Mouse (Mus musculus): ENCODE results near the gene Lcn2. TPM values are rescaled to one million over a fixed set of nuclear protein-coding genes. Genes with fewer than 3 reads are reported as not detected.

The Lcn2 gene
- total RNA-seq, 2 experiments from 2014 or later: 2.6 to 4.7 TPM

- no peak for DNase-seq
- intact Hi-C loops (cut with DNase I; ENCODE audit: low total_unique reads): no loop called here
Observed at GRCm38 (mm10) chr2:32416556-32416955, 28.5 kb upstream of the Lcn2 start.

- intact Hi-C loops (cut with DNase I; ENCODE audit: low total_unique reads): no loop called here
- DNase-seq: no peak
Observed at GRCm38 (mm10) chr2:32415801-32416200, 27.7 kb upstream of the Lcn2 start.

DNA sequence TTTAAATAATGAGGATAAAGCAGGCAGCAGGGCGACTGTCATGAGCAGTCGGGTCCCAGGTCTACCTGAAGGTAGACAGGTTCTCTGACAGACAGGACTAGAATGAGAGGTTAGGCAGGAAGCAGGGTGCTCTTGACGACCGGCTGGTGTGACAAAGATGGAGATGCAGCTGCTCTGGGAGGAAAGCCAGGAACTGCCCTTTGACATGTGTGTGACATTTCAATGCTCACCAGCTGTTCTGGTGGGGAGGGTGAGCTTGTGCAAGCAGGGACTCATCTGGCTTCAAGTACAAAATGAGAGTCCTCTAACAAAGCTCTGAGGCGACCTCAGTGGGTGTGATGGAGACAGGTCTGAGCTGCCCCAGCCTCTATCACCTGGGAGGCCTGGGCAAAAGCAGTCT lies 25.9 kb upstream of the Lcn2 start:
- intact Hi-C loops (cut with DNase I; ENCODE audit: low total_unique reads): no loop called here
- DNase-seq: peak; percentile 64

- intact Hi-C loops (cut with DNase I; ENCODE audit: low total_unique reads): no loop called here
- no peak for DNase-seq
Observed at GRCm38 (mm10) chr2:32412742-32413531, 24.9 kb upstream of the Lcn2 start.

DNA sequence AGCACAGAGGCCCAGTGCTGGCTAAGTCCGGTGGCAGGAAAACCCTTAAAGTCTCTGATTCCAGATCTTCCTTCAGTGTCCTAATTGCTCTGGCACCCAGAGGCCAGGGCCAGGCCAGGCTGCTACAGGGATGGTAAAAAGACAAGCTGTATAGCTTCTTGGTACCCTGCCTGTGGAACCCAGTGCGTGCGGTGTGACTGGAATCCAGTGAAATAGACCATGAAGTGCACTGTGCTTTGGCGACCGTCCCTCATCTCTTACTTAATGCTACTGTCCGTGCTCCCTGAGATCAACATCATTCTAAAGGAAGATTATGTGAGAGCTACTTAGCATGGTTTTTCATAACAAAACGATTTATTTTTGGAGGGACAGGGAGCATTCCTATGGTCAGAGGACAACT lies 23.4 kb upstream of the Lcn2 start:
- intact Hi-C loops (cut with DNase I; ENCODE audit: low total_unique reads): no loop called here
- no peak for DNase-seq

- DNase-seq: no peak
- intact Hi-C loops (cut with DNase I; ENCODE audit: low total_unique reads): no loop called here
Observed at GRCm38 (mm10) chr2:32408429-32409424, 20.7 kb upstream of the Lcn2 start.

GRCm38 (mm10) chr2:32407144-32407824 lies 19.2 kb upstream of the Lcn2 start:
- no peak for DNase-seq
- intact Hi-C loops (cut with DNase I; ENCODE audit: low total_unique reads): loop anchor here (2.0 kb wide), 1 partner anchor 78 kb away; no protein-coding TSS in a partner anchor

DNA sequence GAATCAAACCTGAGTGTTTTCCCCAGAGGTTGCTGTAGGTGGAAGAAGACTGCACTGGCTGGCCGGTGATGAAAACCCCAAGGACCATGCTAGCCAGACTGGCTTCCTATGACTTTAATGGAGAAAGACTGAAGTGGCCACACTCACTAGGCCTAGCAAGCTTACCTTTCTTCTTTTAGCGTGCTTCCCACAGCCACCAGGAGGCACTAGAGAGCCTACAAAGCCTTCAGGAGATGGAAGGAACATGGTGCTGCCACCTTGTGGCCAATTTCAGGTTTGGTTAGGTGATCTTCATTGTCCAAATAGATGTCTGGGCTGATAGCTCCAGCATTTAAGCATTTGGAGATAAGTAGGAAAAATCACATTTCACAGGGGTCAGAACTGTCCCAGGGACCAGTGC lies 16.6 kb upstream of the Lcn2 start:
- DNase-seq: peak; percentile 92
- intact Hi-C loops (cut with DNase I; ENCODE audit: low total_unique reads): no loop called here

DNA sequence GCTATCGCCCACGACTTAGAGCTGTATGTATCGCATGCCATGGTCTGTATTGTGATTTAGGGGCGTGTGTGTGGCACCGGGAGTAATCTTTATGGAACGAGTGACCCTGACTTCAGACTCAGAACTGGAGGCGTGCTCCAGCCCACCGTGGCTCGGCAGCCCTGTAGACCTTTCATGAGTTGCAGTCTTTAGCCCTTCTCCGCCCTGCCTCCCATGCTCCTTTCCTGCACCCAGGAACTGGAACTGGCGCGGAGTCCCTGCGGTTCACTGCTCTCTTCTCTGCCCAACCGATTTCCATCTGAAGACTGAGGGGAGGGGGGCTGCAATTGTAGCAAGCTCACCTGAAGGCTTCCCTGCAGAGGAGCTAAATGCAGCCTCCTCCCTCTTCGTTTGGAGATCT lies 8.6 kb upstream of the Lcn2 start:
- intact Hi-C loops (cut with DNase I; ENCODE audit: low total_unique reads): no loop called here

DNA sequence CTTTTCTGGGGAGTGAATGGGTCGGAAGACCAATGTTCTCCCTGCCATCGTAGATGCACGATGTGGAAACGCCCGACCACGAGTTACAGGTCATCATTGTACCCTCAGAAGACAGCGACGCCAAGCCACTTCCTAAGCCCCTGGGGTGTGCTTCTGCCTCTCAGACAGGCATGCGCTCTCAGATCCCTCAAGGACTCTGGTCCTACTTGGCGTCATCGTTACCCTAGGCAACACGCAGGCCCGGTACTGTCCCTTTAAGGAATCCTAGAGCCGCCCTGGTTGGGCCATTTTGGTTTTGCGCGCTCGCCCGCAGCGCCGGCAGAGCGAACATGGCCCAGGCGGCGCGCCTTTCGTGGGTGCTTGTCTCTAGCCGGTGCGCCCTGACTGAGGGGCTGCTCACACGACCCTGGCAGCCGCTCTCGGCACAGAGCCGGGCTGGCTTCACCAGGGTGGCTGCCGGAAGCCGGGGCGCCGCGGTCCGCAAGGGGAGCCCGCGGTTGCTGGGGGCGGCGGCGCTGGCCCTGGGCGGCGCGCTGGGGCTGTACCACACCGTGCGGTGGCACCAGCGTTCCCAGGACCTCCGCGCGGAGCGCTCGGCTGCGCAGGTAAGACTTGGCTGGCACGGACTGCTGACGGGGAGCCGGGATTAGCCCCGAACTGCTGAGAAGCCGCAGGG lies 8.0 kb upstream of the Lcn2 start:
- intact Hi-C loops (cut with DNase I; ENCODE audit: low total_unique reads): no loop called here
- DNase-seq: peak; percentile 90

More for the DNA sequence above, 8.6 kb upstream of the Lcn2 start:
- no peak for DNase-seq

DNA sequence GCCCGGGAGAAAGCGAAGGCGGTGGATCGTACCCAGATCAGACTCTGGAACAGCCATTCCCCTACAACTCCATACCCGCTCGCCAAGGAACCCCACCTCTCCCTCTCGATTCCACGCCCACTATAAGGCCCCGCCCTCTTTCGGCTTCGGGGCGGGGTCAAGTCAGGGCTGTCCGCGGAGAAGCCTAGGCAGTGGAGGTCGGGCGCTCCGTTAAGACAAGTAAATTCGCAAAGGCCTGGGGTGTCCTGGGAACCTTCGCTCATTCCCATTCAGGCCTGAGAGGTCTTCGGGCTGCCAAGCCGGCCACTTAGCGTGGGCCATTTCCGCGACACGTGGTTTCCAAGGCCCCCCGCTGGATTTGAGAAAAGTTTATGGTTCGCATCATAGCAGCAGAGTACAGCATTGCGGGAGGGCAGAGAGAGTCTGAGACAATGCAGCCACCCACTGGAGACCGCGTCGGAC lies 7.5 kb upstream of the Lcn2 start, which contains the start of gene Ptges2:
TSS of gene Ptges2 (plus strand) at position 413 of the 462 bp plus-strand sequence.
- intact Hi-C loops (cut with DNase I; ENCODE audit: low total_unique reads): no loop called here
- peak; percentile 89 for DNase-seq

- intact Hi-C loops (cut with DNase I; ENCODE audit: low total_unique reads): no loop called here
- no peak for DNase-seq
Observed at GRCm38 (mm10) chr2:32394973-32395372, 6.9 kb upstream of the Lcn2 start.

- DNase-seq: no peak
- intact Hi-C loops (cut with DNase I; ENCODE audit: low total_unique reads): no loop called here
Observed at GRCm38 (mm10) chr2:32392063-32392462, 4.0 kb upstream of the Lcn2 start.

DNA sequence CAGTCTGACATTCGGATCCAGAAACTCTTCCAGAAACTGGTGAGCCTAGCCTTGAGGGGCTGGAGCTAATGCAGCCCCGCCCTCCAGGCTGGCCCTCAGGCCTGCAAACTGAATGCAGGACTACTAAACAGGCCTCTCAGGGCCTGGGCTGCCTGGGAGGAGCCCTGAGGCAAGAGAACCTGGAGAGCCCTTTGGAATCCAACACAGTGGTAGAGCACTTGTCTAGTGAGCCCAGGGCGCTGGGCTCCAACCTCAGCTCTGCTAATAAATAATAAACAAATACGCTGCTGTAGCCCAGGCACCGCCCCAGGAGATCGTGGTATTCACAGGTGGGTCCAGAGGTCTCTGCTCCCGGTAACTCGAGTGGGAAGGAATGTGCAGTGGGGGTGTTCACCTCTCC lies 2.8 kb upstream of the Lcn2 start:
- intact Hi-C loops (cut with DNase I; ENCODE audit: low total_unique reads): no loop called here
- no peak for DNase-seq

GRCm38 (mm10) chr2:32389157-32389556 lies 1.1 kb upstream of the Lcn2 start:
- intact Hi-C loops (cut with DNase I; ENCODE audit: low total_unique reads): no loop called here
- no peak for DNase-seq

GRCm38 (mm10) chr2:32382689-32383088 lies 5.4 kb downstream of the Lcn2 start:
- intact Hi-C loops (cut with DNase I; ENCODE audit: low total_unique reads): no loop called here

GRCm38 (mm10) chr2:32381775-32382223 lies 6.3 kb downstream of the Lcn2 start, which contains the start of gene 1110008P14Rik:
TSS of gene 1110008P14Rik (minus strand) at chr2:32381938.
- peak; percentile 96 for DNase-seq
- intact Hi-C loops (cut with DNase I; ENCODE audit: low total_unique reads): no loop called here

More at GRCm38 (mm10) chr2:32382689-32383088, 5.4 kb downstream of the Lcn2 start:
- no peak for DNase-seq

- DNase-seq: peak; percentile 33
- intact Hi-C loops (cut with DNase I; ENCODE audit: low total_unique reads): no loop called here
Observed at GRCm38 (mm10) chr2:32381141-32381774, 6.8 kb downstream of the Lcn2 start.

All from gastrocnemius, postnatal 14 days (tissue).